In genomic region chr2:102659521-102659830, GRCm38 (mm10) we compare ENCODE assay signal across 9 mouse cellular contexts. TPM values are rescaled to one million over a fixed set of nuclear protein-coding genes. Genes with fewer than 3 reads are reported as not detected.
A peak's percentile ranks its signal among the peaks of the same experiment; 100 is the strongest.
DNase-seq lines count a peak whose midpoint lies in the region; ATAC-seq lines count a peak whose summit lies in the region.
"Had no signal": no experiment of that assay in that cellular context is flagged by ENCODE, and none has a peak within 500 bp of the region (broad histone marks: within the 10 kb centered on the region; RNA-seq: fewer than 3 reads in every experiment).

No protein-coding gene starts in this region.

- H3K27ac ChIP-seq in lung, embryonic 15.5 days: no peak overlapping the region
- no peak overlapping the region for H3K27ac ChIP-seq in heart, embryonic 16.5 days (ENCODE audit: low read length)
- peak overlapping the region; percentile 94 for H3K27ac ChIP-seq in midbrain, embryonic 10.5 days (replicated peaks)

- peaks cover 25% of the 10 kb centered on the region for H3K4me1 ChIP-seq in lung, embryonic 15.5 days
- H3K4me1 ChIP-seq in heart, embryonic 16.5 days (ENCODE audit: control insufficient read depth, insufficient read depth, low read length): peaks cover 5% of the 10 kb centered on the region; the same call in 1 of the 2 replicates
- peaks cover 81% of the 10 kb centered on the region for H3K4me1 ChIP-seq in midbrain, embryonic 10.5 days

- DNase-seq in cerebellum, adult 11 months: peak; percentile 31
- DNase-seq in lung, adult 18-20 months: no peak
- DNase-seq in midbrain, embryonic 10.5 days (ENCODE audit: low spot score): peak; percentile 68
- no peak for DNase-seq in layer of hippocampus, postnatal 36 days
- no peak for DNase-seq in urinary bladder, adult 18-20 months (ENCODE audit: low spot score in 2 of 2)

- H3K4me3 ChIP-seq in lung, embryonic 15.5 days: peak overlapping the region; percentile 61
- peak overlapping the region; percentile 71 for H3K4me3 ChIP-seq in heart, embryonic 16.5 days (ENCODE audit: low read length)
- H3K4me3 ChIP-seq in midbrain, embryonic 10.5 days: peak overlapping the region; percentile 87

- peak overlapping the region; percentile 40; the same call in 1 of the 2 replicates for H3K9ac ChIP-seq in lung, embryonic 15.5 days
- peak overlapping the region; percentile 68; the same call in 1 of the 2 replicates for H3K9ac ChIP-seq in heart, embryonic 16.5 days (ENCODE audit: low read length)

- H3K4me2 ChIP-seq in lung, embryonic 15.5 days: peak overlapping the region; percentile 100
- H3K4me2 ChIP-seq in heart, embryonic 16.5 days (ENCODE audit: low read depth, low read length): peak overlapping the region; percentile 99

- no peaks in the 10 kb centered on the region for H3K9me3 ChIP-seq in lung, embryonic 15.5 days
- no peaks in the 10 kb centered on the region for H3K9me3 ChIP-seq in heart, embryonic 16.5 days (replicated peaks; ENCODE audit: control insufficient read depth, low read length)
- no peaks in the 10 kb centered on the region for H3K9me3 ChIP-seq in midbrain, embryonic 10.5 days (replicated peaks)

- ATAC-seq in cerebellum, adult (ENCODE audit: insufficient number of reproducible peaks, low FRiP score, low TSS enrichment): no peak
- ATAC-seq in lung, embryonic 15.5 days (ENCODE audit: borderline replicate concordance, extremely low read depth, low FRiP score, low TSS enrichment): no peak
- no peak for ATAC-seq in heart, embryonic 16.5 days (replicated peaks; ENCODE audit: extremely low read depth, insufficient read depth, low FRiP score)

- WGBS in lung, embryonic 15.5 days: under 1% methylated on average over 10 of the region's 10 CpGs
- 1% methylated on average over 10 of the region's 10 CpGs for WGBS in heart, embryonic 16.5 days
- 1% methylated on average over 10 of the region's 10 CpGs for WGBS in midbrain, embryonic 10.5 days

- H3K36me3 ChIP-seq in lung, embryonic 15.5 days: no peaks in the 10 kb centered on the region
- H3K36me3 ChIP-seq in heart, embryonic 16.5 days (ENCODE audit: control insufficient read depth, insufficient read depth): no peaks in the 10 kb centered on the region
- no peaks in the 10 kb centered on the region for H3K36me3 ChIP-seq in midbrain, embryonic 10.5 days

- H3K27me3 ChIP-seq in lung, embryonic 15.5 days: peaks cover 56% of the 10 kb centered on the region
- H3K27me3 ChIP-seq in heart, embryonic 16.5 days (ENCODE audit: control insufficient read depth, insufficient read depth, low read length): peaks cover 25% of the 10 kb centered on the region
- peaks cover 33% of the 10 kb centered on the region for H3K27me3 ChIP-seq in midbrain, embryonic 10.5 days (ENCODE audit: low read depth, poor library complexity, severe bottlenecking)

RNA-seq across cellular contexts. Expression of gene Slc1a2, which starts 1.0 kb away (rescaled TPM):
- 0.33 and 0.51 TPM in 2 replicates for polyA plus RNA-seq in lung, embryonic 15.5 days (2015; fragmentation: Nextera tagmentation; extraction: Ambion mirVana)
- 0.14 and 0.32 TPM in 2 replicates for polyA plus RNA-seq in heart, embryonic 16.5 days (2015; fragmentation: Nextera tagmentation; extraction: Ambion mirVana)
- 7.9 and 11.4 TPM in 2 replicates for polyA plus RNA-seq in midbrain, embryonic 10.5 days (2016; fragmentation: Nextera tagmentation; extraction: Ambion mirVana)
- 1,000 to 10,000 TPM; 1,671 to 1,869 TPM for total RNA-seq in layer of hippocampus, postnatal 36 days (2021)
- polyA plus RNA-seq: erythroblast, embryonic 14.5 days had no signal

Comparison
In these comparisons a context has a peak if more than half of its experiments do, and no peak if none do; other contexts are left out.
1. DNase-seq: peak in cerebellum, adult 11 months (single experiment) and midbrain, embryonic 10.5 days (single experiment); none in lung, adult 18-20 months (0 of 2), layer of hippocampus, postnatal 36 days (0 of 2) and urinary bladder, adult 18-20 months (0 of 2).
2. Peak in every context shown above with its lines, with median percentiles within 50 percentile points of each other: H3K4me3 ChIP-seq.